Mouse (Mus musculus) kidney, adult 2 months (tissue): ENCODE data around the gene Abhd12b. TPM values are rescaled to one million over a fixed set of nuclear protein-coding genes. Genes with fewer than 3 reads are reported as not detected.

Source experiments
- DNase-seq: peaks from one replicate; pipeline ENCODE4 v3.0.0; 2021
- H3K27ac ChIP-seq: fragments of 200-500 bp; 2 replicates; pipeline ENCODE4 v1.5.1; 2012; ENCODE audit warnings: low read depth, low read length, control low read depth, inconsistent platforms; ENCODE audit not compliant: insufficient read depth
- H3K27me3 ChIP-seq: fragments of 200-500 bp; replicated peaks from 2 replicates; pipeline ENCODE4 v1.6.1; 2012; ENCODE audit warnings: mild to moderate bottlenecking, moderate library complexity, low read length, inconsistent platforms; ENCODE audit not compliant: control insufficient read depth, insufficient read depth
- H3K36me3 ChIP-seq: fragments of 200-500 bp; 2 replicates; pipeline ENCODE4 v1.6.1; 2012; ENCODE audit warnings: mild to moderate bottlenecking, moderate library complexity, low read length, inconsistent platforms; ENCODE audit not compliant: control insufficient read depth, insufficient read depth
- H3K4me1 ChIP-seq: fragments of 200-500 bp; 2 replicates; pipeline ENCODE4 v1.6.1; 2011; ENCODE audit warnings: low read length; ENCODE audit not compliant: control insufficient read depth, insufficient read depth
- H3K4me3 ChIP-seq: fragments of 200-500 bp; 2 replicates; pipeline ENCODE4 v1.5.1; 2011; ENCODE audit warnings: mild to moderate bottlenecking, low read depth, low read length, control low read depth; ENCODE audit not compliant: insufficient read depth
- CTCF ChIP-seq: fragments of 200-500 bp; conservative IDR thresholded peaks from 2 replicates; pipeline ENCODE4 v1.5.1; 2011; ENCODE audit warnings: low read depth, mild to moderate bottlenecking, control low read depth, low read length, moderate library complexity, mixed read lengths; ENCODE audit not compliant: insufficient read depth, insufficient read length
- POLR2A ChIP-seq: fragments of 200-500 bp; IDR thresholded peaks from one replicate; pipeline ENCODE4 v1.6.1; 2011; ENCODE audit warnings: low read depth, low read length, control low read depth
- WGBS: fragments of 180-500 bp; shearing (Covaris S2); methylation state at CpG from one replicate; pipeline ENCODE4 v1.1.7; 2018; 5-methylcytosine and 5-hydroxymethylcytosine counted together
- polyA plus RNA-seq: library from polyadenylated mRNA; depleted of rRNA; stranded (reverse); fragments of >200 nt; gene quantifications from 2 replicates; pipeline ENCODE4 v1.2.3, GENCODE M21; 2012; rRNA removed

Gene Abhd12b
- polyA plus RNA-seq, 1 experiment = not detected

GRCm38 (mm10) chr12:70226655-70227054 is 72.7 kb downstream of the Abhd12b start:
- DNase-seq = no peak
- no peaks in the 10 kb centered on the region for H3K36me3 ChIP-seq
- no peak for TF ChIP-seq POLR2A
- no peak for TF ChIP-seq CTCF
- H3K4me1 ChIP-seq = no peaks in the 10 kb centered on the region; the same call in 1 of the 2 replicates
- WGBS = 27% methylated on average over 5 of the region's 5 CpGs
- peak overlapping the region; percentile 30; the same call in 1 of the 2 replicates for H3K27ac ChIP-seq
- peak overlapping the region; percentile 66 for H3K4me3 ChIP-seq
- no peaks in the 10 kb centered on the region for H3K27me3 ChIP-seq

- Histone ChIP-seq H3K36me3 (no peaks in the 10 kb centered on the region), H3K27me3 (no peaks in the 10 kb centered on the region), H3K4me1 (no peaks in the 10 kb centered on the region; the same call in 1 of the 2 replicates), H3K4me3 (peak overlapping the region; percentile 66), H3K27ac (peak overlapping the region; percentile 30; the same call in 1 of the 2 replicates)
- DNase-seq = peak; percentile 87
- 1% methylated on average over 52 of the region's 52 CpGs for WGBS
- TF ChIP-seq POLR2A (peak; percentile 49), CTCF (0 out of 2 replicates have a peak, but pooled peaks have one; percentile 0)
Measured at GRCm38 (mm10) chr12:70227121-70227932, 73.4 kb downstream of the Abhd12b start.

- H3K4me3 ChIP-seq = no peak overlapping the region
- 82% methylated on average over 11 of the region's 11 CpGs for WGBS
- no peaks in the 10 kb centered on the region for H3K27me3 ChIP-seq
- TF ChIP-seq POLR2A (no peak), CTCF (no peak)
- DNase-seq = no peak
- H3K27ac ChIP-seq = no peak overlapping the region
- H3K4me1 ChIP-seq = no peaks in the 10 kb centered on the region; the same call in 1 of the 2 replicates
- H3K36me3 ChIP-seq = no peaks in the 10 kb centered on the region
Measured at GRCm38 (mm10) chr12:70228155-70228554, 74.2 kb downstream of the Abhd12b start.

GRCm38 (mm10) chr12:70231294-70231693 is 77.4 kb downstream of the Abhd12b start, which contains the start of gene Pygl:
TSS of gene Pygl (minus strand) at chr12:70231488.
- no peaks in the 10 kb centered on the region for H3K36me3 ChIP-seq
- WGBS = 76% methylated on average over 2 of the region's 2 CpGs
- H3K27ac ChIP-seq = no peak within 1 kb of the TSS
- H3K4me1 ChIP-seq = no peaks in the 10 kb centered on the region
- no peak for TF ChIP-seq CTCF
- TF ChIP-seq POLR2A = no peak
- H3K4me3 ChIP-seq = no peak within 1 kb of the TSS
- no peaks in the 10 kb centered on the region for H3K27me3 ChIP-seq
- DNase-seq = no peak

- Histone ChIP-seq H3K27me3 (no peaks in the 10 kb centered on the region), H3K4me3 (no peak overlapping the region), H3K36me3 (no peaks in the 10 kb centered on the region), H3K4me1 (no peaks in the 10 kb centered on the region), H3K27ac (no peak overlapping the region)
- TF ChIP-seq POLR2A (no peak), CTCF (no peak)
- 43% methylated on average over 5 of the region's 5 CpGs for WGBS
- no peak for DNase-seq
Measured at GRCm38 (mm10) chr12:70232020-70232544, 78.1 kb downstream of the Abhd12b start.

Other genes starting within 250 kb of the Abhd12b start
- 18.8 and 22.6 TPM in 2 replicates for gene Sav1, start 167.1 kb upstream of the Abhd12b start, polyA plus RNA-seq
- 4.9 and 5.2 TPM in 2 replicates for gene Nin, start 40.4 kb upstream of the Abhd12b start, polyA plus RNA-seq
- 37.4 and 38.5 TPM in 2 replicates for gene Pygl, start 77.3 kb downstream of the Abhd12b start, polyA plus RNA-seq
- 0.15 and 0.19 TPM in 2 replicates for gene Trim9, start 193.5 kb downstream of the Abhd12b start, polyA plus RNA-seq